Mouse (Mus musculus) erythroid progenitor cell, adult 5-6 weeks (primary cell): Measurements from ENCODE around the gene Klrg1. TPM values are rescaled to one million over a fixed set of nuclear protein-coding genes. Genes with fewer than 3 reads are reported as not detected.

Experiments used
- total RNA-seq, 2 experiments: library from RNA; stranded (forward) in 1 of 2; stranded (reverse) in 1 of 2; fragments of 150-400 nt in 1 of 2; fragments of 186-747, 209-891 nt in 1 of 2; gene quantifications; 2 replicates each; pipeline versions ENCODE4 v1.2.3 to v1.2.4; 2015 to 2017; ENCODE audit warnings: low replicate concordance in 2 of 2

The Klrg1 gene
- total RNA-seq, 2 experiments from 2014 or later: not detected

Other genes with a start within 250 kb of the Klrg1 start
- gene M6pr, start 25.8 kb upstream of the Klrg1 start, total RNA-seq (2015; ENCODE audit: low replicate concordance): 48.2 and 50.8 TPM in 2 replicates
- 74.6 and 75.7 TPM in 2 replicates for gene M6pr, start 25.8 kb upstream of the Klrg1 start, total RNA-seq (2017; ENCODE audit: low replicate concordance)
- 2.2 and 8.0 TPM in 2 replicates for gene Phc1, start 57.7 kb upstream of the Klrg1 start, total RNA-seq (2015; ENCODE audit: low replicate concordance)
- gene Phc1, start 57.7 kb upstream of the Klrg1 start, total RNA-seq (2017; ENCODE audit: low replicate concordance): 1.0 and 1.4 TPM in 2 replicates
- not detected in 2 replicates for gene Rimklb, start 215.9 kb upstream of the Klrg1 start, total RNA-seq (2015; ENCODE audit: low replicate concordance)
- not detected in 2 replicates for gene Rimklb, start 215.9 kb upstream of the Klrg1 start, total RNA-seq (2017; ENCODE audit: low replicate concordance)
- not detected in 2 replicates for gene Mfap5, start 223.0 kb upstream of the Klrg1 start, total RNA-seq (2015; ENCODE audit: low replicate concordance)
- gene Mfap5, start 223.0 kb upstream of the Klrg1 start, total RNA-seq (2017; ENCODE audit: low replicate concordance): not detected in 2 replicates